Mouse (Mus musculus) embryo, embryonic 9.5 days (tissue): Measurements from ENCODE around the gene Mlx.
A peak's percentile ranks its signal among the peaks of the same experiment; 100 is the strongest.

Experiments
- DNase-seq: peaks from one replicate; pipeline ENCODE4 v3.0.0-alpha.2; 2017; ENCODE audit errors: extremely low spot score

Mlx gene

DNA sequence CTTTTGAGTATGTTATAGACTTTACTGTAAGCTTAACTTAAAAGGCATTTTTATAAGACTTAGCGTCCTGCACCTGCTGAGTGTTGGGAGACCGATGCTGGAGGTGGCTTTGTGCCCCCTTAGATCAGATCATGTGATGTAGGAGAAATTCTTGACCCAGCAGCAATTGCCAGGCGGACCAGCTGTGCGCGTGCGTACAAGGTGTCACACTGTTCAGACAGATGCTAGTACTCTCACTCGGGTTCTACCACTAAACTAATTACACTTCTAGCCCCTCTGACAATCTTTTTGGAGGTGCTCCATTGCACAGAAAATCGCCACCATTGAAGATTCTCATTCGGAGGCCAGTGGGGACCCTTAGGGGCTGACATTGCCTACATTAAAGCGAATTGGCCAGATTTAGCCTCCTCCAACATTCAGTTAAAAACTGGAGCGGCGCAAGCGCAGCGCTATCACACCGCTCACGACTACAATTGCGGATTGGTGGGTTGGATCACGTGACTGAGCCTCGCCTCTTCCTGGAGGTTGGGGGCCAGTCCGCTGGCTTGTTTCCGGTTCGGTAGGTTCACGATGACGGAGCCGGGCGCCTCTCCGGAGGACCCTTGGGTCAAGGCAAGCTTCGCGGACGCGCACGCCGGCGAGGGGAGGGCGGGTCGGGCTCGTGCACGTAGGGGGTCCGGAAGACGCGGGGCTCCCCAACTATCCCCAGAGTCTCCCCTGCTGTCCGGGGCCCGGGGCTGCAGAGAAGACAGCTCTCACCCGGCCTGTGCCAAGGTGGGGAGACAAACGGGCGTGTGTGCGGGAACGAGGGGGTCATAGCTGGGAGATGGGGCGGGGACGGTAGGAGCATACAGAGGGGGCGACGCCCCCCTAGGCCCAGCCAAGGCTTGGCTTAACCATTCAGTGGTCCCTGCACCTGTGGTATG lies at the start of gene Mlx:
Mlx (plus strand) TSS at position 522 of the 926 bp plus-strand sequence.
- DNase-seq = peak; percentile 87

DNA sequence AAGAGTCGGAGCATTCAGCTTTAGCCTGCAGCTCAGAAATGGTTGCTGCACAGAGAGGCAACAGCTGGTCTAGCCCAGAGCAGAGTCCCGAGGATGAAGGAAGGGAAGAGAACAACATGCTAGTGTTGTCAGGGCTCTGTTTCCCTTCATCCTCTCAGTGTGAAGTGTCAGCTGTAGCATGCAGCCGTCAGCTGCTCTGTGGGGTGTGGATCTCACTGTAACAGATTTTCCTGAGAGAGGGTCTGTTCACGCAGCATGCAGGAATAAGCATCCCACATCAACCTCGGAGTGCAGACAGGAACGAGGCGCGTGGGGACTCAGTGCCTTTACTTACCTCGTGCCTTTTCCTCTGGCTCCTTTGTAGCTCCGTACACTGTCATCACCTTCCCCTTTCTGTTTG lies 49.3 kb upstream of the Mlx start:
- no peak for DNase-seq

DNA sequence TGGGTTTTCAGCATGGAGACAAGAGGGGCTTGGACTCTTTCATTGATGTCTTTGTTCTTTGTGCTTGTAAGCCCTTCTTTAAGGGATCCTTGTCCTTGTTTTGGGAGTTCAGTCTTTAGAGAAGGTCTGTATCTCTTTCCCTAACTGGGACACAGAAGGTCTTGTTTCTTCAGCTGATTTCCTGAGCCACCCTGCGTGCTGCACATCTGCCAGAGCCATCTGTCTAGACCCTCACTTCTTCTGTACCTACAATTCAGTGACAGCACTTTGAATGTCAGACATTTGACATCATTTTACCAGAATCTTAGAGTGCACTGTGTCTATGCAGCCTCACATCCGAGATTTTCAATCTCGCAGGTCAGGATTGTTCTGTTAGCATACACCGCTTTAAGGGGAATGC lies 41.3 kb upstream of the Mlx start:
- DNase-seq = no peak

DNA sequence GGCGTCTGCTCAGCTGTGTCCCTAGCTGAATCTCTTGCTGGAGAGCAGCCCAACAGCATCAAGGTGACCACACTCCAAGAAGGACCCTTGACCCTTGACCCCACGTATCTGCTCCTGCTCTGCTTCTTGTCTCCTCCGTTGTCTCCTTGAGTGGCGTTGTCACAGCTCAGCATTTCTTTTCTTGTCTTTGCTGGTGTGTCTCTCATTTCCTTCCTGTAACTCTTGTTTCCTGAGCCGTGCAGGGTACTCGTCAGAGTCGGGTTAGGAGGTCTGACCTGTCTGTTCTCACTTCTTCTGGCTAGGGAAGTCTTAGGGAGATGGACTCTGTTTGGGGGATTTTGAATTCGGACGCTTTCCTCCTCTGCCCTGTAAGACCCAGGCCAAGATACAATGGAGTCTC lies 40.6 kb upstream of the Mlx start:
- DNase-seq = no peak

DNA sequence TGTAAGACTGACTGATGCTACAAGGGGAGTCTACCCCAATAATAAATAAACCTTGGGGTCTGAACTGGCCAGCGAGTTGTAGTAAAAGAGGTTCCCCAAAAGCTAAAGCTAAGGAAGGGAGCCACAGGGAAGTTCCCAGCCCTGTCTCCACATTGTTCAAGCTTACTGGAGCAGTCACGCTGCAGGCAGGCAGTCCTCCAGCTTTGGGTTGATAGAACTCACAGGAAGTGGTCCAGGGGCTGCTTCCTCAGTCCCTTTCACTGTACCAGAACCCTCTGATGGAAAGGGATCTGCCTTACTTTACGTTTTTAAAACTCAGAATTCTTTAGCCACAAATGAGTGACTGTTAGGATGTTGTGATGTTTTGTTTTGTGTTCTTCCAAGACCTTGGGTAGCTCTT lies 39.6 kb upstream of the Mlx start:
- DNase-seq = no peak

DNA sequence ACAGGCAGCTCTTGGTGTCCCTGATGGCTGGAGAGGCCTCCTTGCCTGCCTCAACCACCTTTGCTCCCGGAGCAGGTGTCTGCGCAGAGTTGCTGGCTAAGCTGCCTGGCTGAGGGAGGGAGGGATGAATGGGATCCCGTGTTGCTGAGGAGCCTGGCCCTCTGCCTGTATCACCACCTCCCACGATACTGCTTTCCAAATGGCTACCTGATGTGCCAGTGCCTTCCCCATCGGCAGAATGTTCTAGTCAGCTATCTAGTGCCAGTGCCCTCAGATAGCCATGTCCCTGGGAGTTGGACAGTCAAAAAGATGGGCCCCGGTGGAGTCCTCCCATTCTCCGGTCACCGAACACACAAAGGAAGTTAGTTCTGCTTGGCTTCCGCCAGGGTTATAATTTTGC lies 36.7 kb upstream of the Mlx start:
- DNase-seq = no peak

DNA sequence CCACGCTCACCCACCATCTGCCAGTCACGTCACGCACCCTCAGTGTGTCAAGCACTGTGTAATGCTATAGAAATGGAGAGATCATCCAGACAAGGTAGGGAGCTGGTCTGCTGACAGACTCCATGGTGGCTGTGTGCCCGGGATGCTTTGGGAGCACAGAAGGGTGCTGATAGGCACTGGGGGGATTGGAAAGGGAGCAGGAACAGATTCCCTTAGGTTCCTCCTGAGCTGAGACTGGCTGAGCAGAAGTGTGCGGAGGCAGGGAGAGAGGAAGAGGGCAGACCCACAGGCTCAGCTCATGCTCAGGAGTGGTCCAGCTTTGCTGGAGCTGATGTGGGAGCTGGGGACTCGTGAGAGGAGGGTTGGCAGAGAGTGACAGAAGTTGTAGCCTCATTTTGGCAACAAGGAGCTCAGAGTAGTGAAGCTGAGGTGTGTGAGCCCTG lies 36.0 kb upstream of the Mlx start:
- no peak for DNase-seq

DNA sequence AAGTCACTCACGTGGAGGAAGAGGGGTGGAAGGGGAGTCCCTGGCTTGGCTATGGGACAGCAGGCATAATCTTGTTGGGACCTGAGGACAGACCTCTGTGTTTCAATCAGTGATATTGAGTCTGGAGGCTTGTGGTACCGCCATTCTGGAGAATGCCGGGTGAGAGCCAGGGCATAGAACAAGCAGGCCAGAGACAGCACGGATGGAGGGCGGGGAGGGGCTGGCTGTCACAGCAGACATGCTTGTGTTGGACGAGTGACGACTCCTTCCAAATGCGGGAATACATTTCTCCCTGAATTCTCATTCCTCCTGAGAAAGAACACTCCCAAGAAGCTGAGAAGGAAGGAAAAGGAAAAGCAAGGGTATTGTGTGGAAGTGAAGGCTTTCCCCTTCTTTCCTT lies 35.5 kb upstream of the Mlx start:
- no peak for DNase-seq

DNA sequence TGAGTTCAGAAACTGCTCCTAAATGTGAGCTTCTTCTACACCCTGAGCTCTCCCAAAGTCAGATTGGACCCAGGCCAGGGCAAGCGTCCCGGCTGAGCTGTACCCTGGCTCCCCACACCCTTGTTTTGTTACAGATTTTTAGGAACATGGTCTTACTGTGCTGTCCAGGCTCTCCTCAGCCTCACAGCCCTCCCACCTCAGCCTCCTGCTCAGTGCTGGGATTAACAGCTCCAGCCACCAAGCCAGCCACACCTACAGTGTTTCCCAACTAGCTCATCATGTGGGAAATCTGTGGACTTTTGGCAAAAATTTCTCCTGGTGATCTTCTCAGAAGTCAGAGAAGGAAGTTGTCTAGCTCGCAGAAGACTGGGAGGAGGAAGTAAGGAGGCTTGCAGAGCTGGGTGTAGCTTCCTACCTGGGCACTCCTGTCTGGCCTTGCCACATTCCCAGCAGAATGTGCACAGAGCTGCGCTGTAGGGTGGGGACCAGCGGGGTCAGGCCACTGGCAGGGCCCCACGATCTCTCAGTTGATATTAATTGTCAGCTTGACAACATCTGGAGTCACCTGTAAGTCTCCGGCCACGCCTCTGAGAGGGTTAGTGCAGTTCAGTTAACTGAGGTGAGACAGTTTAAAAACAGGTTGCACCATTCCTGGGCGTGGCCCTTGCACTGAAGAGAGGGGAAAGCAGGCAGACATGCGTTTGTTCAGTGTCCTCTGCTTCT lies 34.2 kb upstream of the Mlx start:
- no peak for DNase-seq

DNA sequence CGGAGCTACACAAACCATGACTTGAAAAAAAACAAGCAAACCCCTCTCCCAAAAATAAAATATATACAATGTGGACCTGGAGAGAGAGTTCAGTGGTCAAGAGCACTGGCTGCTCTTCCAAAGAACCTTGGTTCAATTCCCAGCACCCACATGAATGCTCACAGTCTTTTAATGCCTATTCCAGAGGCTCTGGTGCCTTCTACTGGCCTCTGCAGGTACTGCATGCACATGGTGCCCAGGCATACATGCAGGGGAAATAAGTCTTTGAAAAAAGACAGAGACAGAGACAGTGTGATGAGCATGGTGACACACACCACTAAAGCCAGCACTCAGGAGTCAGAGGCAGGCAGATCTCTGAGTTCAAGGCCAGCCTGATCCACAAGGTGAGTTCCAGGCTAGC lies 33.1 kb upstream of the Mlx start:
- DNase-seq = no peak

DNA sequence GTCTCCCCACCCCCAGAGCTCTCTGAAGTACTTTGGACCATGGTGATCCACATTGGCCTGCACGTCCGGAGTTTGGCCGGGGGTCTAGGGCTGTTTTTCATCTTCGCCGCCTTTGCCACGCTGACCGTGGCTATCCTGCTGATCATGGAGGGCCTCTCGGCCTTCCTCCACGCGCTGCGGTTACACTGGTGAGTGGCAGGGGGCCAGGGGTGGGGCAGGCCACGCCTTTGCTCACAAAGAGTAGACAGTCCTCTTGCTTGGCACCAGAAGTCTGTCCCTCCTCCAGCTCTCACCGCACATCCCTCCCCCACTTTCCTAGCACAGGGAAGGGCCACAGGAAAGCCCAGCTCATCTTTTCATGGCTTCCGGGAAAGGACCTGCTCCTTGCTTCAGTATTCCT lies 31.7 kb upstream of the Mlx start:
- DNase-seq = no peak

DNA sequence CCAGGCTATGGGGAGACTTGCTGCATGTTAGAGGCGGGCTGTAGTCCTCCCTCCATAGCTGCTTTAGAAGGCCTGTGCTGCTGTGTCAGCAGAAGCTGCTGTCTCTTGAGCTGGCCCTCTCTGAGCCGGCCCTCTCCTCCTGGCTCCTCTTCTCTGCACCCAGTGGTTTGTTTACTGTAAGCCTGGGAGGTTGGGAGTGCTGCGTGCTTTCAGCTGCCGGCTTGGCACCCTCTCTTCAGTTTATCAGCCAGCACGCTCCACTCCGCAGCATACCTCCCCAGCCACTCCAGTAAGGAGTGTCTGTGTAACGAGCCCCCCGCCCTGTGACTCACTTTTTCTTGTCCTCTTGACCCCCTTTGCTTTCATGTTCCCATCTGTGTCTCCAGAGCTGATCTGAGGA lies 30.2 kb upstream of the Mlx start:
- DNase-seq = no peak

DNA sequence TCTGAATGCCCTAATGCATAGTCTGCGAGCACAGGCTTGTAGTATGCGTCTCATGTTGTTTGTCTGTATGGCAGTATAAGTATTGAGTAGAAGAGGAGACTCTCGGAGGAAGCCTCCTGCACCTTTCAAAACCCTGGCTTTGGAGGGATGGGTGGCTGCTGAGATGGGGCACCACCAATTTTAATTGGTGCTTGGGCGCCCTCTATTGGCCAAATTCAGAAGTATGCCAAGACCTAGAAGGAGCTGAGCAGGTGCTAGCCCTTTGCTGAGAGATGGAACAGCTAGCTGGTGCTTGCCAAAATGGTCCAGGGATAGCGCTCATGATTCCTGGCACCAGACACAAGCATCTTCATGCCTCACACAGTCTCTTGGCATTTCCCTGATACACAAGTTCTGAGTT lies 29.2 kb upstream of the Mlx start:
- peak; percentile 79 for DNase-seq

DNA sequence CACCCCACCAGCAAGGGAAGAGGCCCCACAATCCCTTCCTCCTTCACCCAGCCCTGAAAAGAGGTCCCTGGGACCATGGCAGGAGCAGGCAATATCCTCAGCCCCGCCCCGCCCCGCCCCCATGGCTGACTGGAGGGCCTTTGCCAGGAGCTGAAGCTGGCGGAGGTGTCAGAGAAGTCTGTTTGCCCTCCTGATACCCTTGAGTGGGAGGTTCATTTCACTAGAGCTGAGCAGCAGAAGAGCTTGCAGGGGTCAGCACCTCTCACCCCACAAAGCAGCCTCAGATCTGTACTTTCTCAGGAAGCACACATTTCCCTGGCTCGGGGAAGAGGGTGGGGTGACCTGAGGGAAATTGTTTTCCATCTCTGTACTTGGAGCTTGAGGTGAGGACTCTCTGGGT lies 28.4 kb upstream of the Mlx start:
- DNase-seq = no peak

DNA sequence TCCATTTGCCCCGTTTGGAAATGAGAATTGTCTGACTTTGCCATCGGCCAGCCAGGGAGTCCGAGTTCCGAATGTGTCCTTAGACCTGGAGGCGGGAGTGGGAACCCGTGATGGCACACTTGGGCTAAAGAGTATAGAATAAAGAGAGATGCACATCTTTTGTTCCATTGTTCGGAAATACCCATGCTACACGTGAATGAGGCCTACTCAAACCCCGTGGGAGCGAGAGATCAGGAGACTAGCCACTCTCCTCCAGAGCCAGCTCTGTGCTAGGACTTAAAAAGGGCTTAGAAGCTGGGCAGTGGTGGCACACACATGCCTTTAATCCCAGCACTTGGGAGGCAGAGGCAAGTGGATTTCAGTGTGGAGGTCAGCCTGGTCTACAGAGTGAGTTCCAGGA lies 27.6 kb upstream of the Mlx start:
- DNase-seq = no peak

DNA sequence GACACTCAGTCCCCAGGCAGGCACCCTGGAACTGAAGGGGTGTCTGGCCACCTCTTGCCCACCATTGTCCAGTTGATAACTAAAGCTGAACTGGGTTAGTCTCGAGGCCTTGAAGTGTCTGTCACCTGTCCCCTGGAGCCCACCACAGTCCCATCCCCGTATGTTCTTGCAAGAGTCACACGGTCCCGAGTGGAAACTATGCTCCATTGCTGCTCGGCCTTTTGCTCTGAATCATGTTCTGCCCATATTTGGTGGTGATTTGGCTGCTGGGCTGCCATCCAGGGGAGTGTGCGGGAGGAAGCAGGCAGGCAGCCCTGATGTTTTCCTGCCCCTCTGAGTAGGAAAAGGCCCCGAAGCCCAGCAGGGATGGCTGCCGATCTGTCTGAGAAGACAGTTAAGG lies 27.0 kb upstream of the Mlx start:
- DNase-seq = no peak

DNA sequence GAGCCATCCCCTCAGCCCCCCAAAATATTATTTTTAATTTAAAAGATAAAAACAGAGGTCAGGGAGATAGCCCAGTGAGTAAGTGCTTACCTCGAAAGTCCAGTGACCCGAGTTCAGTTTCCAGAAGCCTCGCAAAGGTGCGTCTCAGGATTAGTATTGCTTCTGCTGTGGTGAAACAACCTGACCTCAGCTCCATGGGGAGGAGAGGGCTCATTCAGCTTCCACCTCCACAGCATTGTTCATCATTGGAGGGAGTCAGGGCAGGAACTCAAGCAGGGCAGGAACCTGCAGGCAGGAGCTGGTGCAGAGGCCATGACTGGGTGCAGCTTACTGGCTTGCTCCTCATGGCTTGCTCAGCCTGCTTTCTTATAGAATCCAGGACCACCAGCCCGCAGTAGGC lies 26.0 kb upstream of the Mlx start:
- no peak for DNase-seq

DNA sequence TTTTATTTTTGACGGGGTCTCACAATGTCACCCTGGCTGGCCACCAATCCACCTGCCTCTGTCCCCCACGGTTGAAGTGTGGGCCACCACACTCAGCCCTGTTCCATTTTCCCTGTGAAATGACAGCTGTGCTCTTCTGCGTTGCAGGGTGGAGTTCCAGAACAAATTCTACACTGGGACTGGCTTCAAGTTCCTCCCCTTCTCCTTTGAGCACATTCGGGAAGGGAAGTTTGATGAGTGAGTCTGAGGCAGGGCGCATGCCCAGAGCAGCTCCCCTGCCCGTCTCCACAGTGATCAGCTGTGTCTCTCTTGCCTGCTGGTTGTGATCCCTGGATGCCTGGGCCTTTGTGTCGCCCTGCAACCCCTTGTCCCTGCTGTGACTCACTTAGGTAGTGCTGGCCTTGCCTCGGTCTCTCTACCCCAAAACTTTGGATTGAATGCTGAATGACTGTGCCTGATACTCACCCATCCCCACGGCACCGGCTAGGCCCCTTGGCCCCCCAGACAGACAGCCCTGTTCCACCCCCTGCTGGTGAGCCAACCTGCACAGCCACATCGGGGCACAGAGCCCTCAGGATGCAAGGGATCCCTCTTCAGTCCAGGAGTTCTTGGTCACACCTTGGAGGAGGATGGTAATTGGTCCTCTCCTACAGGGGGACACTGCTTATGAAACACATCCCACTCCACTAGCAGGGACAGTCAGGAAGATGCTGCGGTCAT lies 24.8 kb upstream of the Mlx start:
- DNase-seq = no peak

DNA sequence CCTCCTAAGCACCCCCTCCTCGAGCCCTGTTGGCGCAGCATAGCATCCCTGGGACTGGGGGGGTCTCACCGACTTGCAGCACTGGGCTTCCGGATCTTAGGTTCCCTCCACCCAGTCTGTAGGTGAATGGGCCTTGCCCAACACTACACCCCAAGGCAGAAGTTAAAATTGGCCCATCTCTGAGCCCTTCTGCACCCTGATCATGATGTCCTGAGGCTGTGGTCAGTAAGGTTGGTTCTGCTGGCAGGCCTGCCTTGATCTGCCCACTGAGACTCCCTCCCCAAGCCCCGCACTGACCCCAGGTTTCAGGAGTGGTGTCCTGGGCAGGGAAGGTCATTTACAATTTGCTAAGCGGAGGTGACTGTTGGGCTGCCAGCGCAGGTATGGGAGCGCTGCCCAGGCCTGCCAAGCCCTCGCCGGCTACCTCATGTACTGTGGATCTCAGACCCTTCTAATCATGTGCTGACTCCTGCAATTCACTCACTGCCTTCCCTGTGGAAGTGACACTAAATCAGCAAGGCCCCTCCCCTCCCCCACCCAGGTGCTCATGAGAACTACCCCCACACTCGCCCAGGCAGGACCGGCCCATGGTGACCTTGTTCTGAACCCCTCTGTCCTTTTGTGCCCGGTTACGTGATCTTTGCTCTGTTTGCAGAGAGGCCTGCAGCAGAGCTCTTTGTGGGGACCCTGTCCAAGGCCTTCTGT lies 24.0 kb upstream of the Mlx start:
- DNase-seq = no peak

DNA sequence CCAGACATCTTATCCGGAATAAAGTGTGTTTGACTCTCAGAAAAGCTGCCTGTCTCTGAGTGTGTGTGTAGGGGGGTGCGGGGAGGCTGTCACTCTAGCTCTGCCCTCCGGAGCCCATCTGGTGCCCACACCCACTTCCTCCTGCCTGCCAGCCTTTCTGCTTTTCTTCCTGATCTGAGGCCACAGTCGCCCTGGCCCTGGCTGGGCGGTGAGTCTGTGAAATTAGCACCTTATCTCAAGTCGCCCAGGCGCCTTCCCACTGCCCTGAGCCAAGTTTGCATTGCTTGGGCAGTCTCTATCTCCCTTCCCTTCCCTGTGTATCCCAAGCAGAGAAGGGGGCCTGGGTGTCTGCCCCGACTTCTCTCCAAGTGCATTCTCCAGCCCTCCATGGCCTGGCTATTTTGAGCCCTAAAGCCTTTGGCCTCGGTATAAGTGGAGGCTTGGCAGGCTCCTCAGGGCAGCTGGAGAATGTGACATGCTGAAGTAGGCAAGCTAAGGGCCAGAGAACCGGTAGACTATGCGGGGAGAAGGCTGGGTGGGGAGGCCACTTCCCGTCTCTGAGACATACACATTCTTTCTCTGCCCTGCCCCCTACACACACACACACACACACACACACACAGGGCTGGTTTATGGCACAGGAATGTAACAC lies 23.3 kb upstream of the Mlx start:
- DNase-seq = no peak

DNA sequence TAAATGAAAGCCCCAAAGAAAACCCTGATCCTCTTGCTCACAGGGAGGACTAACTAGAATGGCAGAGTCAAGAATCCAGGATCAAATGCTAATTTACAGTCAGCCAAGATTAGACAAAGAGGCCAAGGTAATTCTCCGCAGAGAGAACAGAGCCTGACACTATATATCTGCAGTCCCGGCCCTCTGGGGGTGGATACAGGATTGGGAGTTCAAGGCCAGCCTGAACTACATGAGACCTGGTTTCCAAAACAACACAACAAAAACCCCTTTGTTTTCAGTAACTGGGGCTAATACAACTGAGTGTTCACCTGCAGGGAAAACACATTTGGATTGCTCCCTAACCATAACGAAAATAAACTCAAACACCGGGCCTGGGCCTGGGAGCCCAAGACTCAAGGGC lies 22.6 kb upstream of the Mlx start:
- no peak for DNase-seq
